Mouse (Mus musculus): ENCODE results near the gene Dst.

- TF ChIP-seq CTCF (conservative IDR thresholded peaks at IDR 0.05; ENCODE audit: low read length) (no peak), NANOG (IDR thresholded peaks at IDR 0.05; ENCODE audit: borderline replicate concordance, low read length) (no peak), POU5F1 (IDR thresholded peaks at IDR 0.05; ENCODE audit: borderline replicate concordance, low read length) (no peak)
Observed at GRCm38 (mm10) chr1:33927466-33927865, 19.4 kb downstream of the Dst start.

All from E14TG2a.4 (cell line).